Mouse (Mus musculus) lung, embryonic 14.5 days (tissue): Measurements from ENCODE around the gene Anapc15. TPM values are rescaled to one million over a fixed set of nuclear protein-coding genes. Genes with fewer than 3 reads are reported as not detected.

Experiments
- ATAC-seq: fragments of 200-750 bp; cut with Nextera tagmentation; 2 replicates; pipeline ENCODE4 v1.8.0; 2017; ENCODE audit warnings: mild to moderate bottlenecking, moderate TSS enrichment, moderate library complexity; ENCODE audit not compliant: insufficient read depth
- DNase-seq: peaks from one replicate; pipeline ENCODE4 v3.0.0-alpha.2; 2015
- H3K27ac ChIP-seq: fragments of 300-500 bp; sonication (generic); 2 replicates; pipeline ENCODE4 v1.5.1; 2014; ENCODE audit warnings: low read depth, mild to moderate bottlenecking, moderate library complexity
- H3K27me3 ChIP-seq: fragments of 300-500 bp; sonication (generic); 2 replicates; pipeline ENCODE4 v1.6.1; 2014; ENCODE audit warnings: low read length, control low read depth; ENCODE audit not compliant: insufficient read depth
- H3K36me3 ChIP-seq: fragments of 300-500 bp; sonication (generic); 2 replicates; pipeline ENCODE4 v1.6.1; 2014; ENCODE audit warnings: control low read depth; ENCODE audit not compliant: insufficient read depth
- H3K4me1 ChIP-seq: fragments of 300-500 bp; sonication (generic); 2 replicates; pipeline ENCODE4 v1.6.1; 2014; ENCODE audit warnings: antibody characterized with exemption, control low read depth; ENCODE audit not compliant: insufficient read depth
- H3K4me2 ChIP-seq: fragments of 300-500 bp; sonication (generic); 2 replicates; pipeline ENCODE4 v1.6.1; 2014; ENCODE audit warnings: mild to moderate bottlenecking
- H3K4me3 ChIP-seq: fragments of 300-500 bp; sonication (generic); 2 replicates; pipeline ENCODE4 v1.5.1; 2014; ENCODE audit warnings: low read depth, low read length
- H3K9ac ChIP-seq: fragments of 300-500 bp; sonication (generic); 2 replicates; pipeline ENCODE4 v1.6.1; 2014
- H3K9me3 ChIP-seq: fragments of 300-500 bp; sonication (generic); 2 replicates; pipeline ENCODE4 v1.6.1; 2016; ENCODE audit warnings: low read depth, low read length, control low read depth
- CTCF ChIP-seq: IDR thresholded peaks from 2 replicates; pipeline ENCODE4 v1.5.1; 2016; ENCODE audit warnings: antibody characterized with exemption, low read depth
- WGBS: fragments of 180-500 bp; shearing (Covaris S2); extraction: QIAGEN DNeasy Blood & Tissue Kit; methylation state at CpG from one replicate; pipeline ENCODE4 v1.1.7; 2014; 5-methylcytosine and 5-hydroxymethylcytosine counted together
- polyA plus RNA-seq: library from polyadenylated mRNA; unstranded; fragments of >200 nt; fragmentation: Nextera tagmentation; extraction: Ambion mirVana; gene quantifications from 2 replicates; pipeline ENCODE4 v1.2.1, GENCODE M21; 2014

Gene Anapc15
- polyA plus RNA-seq, 1 experiment from 2014 or later = 90.4 TPM

DNA sequence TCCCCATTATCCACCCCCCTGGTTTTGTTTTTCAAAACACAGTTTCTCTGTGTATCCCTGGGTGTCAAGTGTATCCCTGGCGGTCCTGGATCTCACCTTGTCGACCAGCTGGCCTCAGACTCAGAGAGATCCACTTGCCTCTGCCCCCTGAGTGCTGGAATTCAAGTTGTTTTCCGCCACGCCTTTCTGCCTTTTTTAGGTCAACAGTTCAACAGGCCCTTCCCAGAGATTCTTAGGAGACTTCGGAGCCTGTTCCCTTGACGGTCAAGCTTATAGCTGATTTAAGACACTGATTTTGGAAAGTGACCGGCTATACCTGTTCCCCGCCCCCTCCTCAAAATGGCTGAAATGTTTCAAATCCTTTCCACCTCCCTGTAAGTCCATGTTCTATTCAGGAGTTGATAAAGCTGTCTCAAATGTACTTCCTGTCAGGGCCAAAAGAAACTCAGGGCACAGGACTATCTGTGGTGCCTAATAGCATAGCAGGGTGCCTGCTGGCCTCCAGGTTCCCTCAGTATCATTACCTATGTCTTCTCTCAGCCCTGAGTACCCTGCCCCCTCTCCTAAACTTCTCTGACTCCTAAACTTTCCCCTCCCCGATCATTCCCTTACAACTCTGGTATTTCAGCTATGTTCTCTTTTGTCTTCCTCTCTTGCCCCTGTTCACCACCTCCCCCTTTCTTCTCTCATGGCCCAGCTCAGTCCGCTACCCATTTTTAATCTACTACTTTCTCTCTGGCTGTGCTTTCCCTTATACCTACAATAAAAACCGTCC is 3.2 kb downstream of the Anapc15 start:
- 74% methylated on average over 11 of the region's 11 CpGs for WGBS
- no peak for TF ChIP-seq CTCF
- no peak for DNase-seq
- ATAC-seq = no peak
- Histone ChIP-seq H3K27ac (no peak overlapping the region), H3K27me3 (no peaks in the 10 kb centered on the region), H3K4me3 (no peak overlapping the region), H3K4me1 (no peaks in the 10 kb centered on the region), H3K36me3 (no peaks in the 10 kb centered on the region), H3K9ac (no peak overlapping the region), H3K4me2 (no peak overlapping the region), H3K9me3 (no peaks in the 10 kb centered on the region)

GRCm38 (mm10) chr7:101867482-101867881 is 4.0 kb downstream of the Anapc15 start:
- no peak for ATAC-seq

DNA sequence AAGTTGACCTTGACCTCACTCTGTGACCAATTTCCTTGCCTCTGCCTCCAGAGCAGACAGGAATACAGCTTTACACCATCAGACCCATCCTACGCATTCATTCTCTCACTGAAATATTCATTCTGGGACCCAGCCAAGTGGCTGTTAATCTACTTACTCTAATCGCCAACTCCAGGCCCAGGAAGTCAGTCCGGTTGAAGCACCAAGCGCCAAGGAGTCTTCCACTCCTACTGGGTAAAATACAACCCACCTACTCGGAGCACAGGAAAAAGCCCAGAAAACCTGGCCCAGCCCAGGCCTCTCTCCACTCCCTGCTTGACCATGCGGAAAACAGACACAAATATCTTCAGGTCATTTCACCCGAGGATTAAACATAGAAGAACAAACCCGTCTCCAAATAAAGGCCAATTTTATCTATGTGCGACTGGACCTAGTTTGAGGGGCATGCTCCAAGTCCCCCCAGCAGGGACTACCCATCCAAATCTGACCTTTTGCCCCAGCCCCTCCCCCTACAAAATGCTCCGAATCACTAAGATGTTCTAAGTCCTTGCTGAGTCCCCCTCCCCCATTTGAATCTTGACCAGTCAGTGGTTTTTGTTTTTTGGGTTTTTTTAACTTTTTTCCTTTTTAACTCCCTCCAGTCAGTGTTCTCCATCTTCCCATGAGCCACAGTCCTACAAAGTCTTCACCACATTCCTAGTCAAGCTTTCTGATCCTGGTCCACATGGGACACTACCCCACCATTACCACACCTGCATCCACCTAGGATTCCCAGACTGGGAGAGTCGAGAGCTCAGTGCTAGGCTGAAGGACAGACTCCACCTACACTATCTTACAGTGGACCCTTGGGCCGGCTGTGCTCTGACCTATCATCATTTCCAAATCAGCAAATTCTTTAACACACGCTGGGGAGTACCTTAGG is 5.0 kb downstream of the Anapc15 start:
- no peak overlapping the region for H3K27ac ChIP-seq

More at GRCm38 (mm10) chr7:101867482-101867881, 4.0 kb downstream of the Anapc15 start:
- H3K4me1 ChIP-seq = no peaks in the 10 kb centered on the region
- no peak for TF ChIP-seq CTCF
- H3K9me3 ChIP-seq = no peaks in the 10 kb centered on the region
- H3K27ac ChIP-seq = no peak overlapping the region
- H3K36me3 ChIP-seq = no peaks in the 10 kb centered on the region
- H3K4me3 ChIP-seq = no peak overlapping the region
- H3K4me2 ChIP-seq = no peak overlapping the region
- 98% methylated on average over 4 of the region's 4 CpGs for WGBS
- no peak for DNase-seq
- H3K9ac ChIP-seq = no peak overlapping the region
- H3K27me3 ChIP-seq = no peaks in the 10 kb centered on the region

GRCm38 (mm10) chr7:101869163-101869500 is 5.6 kb downstream of the Anapc15 start:
- DNase-seq = no peak
- no peak overlapping the region for H3K4me2 ChIP-seq
- no peaks in the 10 kb centered on the region for H3K27me3 ChIP-seq
- H3K4me3 ChIP-seq = no peak overlapping the region
- no peak for ATAC-seq
- no peaks in the 10 kb centered on the region for H3K9me3 ChIP-seq
- H3K27ac ChIP-seq = no peak overlapping the region
- no peaks in the 10 kb centered on the region for H3K36me3 ChIP-seq
- no peaks in the 10 kb centered on the region for H3K4me1 ChIP-seq
- TF ChIP-seq CTCF = no peak
- no peak overlapping the region for H3K9ac ChIP-seq
- WGBS = 71% methylated on average over 7 of the region's 7 CpGs

More for the DNA sequence above, 5.0 kb downstream of the Anapc15 start:
- DNase-seq (peak; percentile 37), ATAC-seq (no peak)
- Histone ChIP-seq H3K4me3 (no peak overlapping the region), H3K9me3 (no peaks in the 10 kb centered on the region), H3K4me1 (no peaks in the 10 kb centered on the region), H3K27me3 (no peaks in the 10 kb centered on the region), H3K36me3 (no peaks in the 10 kb centered on the region), H3K4me2 (no peak overlapping the region), H3K9ac (no peak overlapping the region)
- no peak for TF ChIP-seq CTCF
- WGBS = 59% methylated on average over 13 of the region's 13 CpGs

DNA sequence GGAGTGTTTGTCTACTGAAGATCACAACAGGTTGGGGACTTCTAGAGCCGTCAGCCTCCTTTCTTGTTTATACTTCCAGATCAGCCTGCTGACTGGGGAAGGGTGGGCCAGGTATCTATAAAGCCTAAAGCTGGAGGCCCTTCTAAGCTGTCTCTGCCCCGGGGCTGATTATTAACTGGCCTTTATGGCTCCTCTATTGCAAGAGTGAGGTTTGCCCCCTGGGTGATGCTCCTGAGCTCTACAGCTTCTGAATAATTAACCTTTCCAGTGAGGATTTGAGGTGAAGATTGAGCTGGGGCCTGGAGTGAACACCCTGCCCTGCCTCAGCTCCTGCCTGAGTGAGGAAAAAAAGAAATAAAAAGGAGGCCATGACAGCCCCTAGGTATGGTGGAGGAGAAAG is 7.1 kb downstream of the Anapc15 start, which contains the start of gene Folr1:
TSS of gene Folr1 (minus strand) at position 160 of the 400 bp plus-strand sequence.
- 64% methylated on average over 2 of the region's 2 CpGs for WGBS
- no peaks in the 10 kb centered on the region for H3K4me1 ChIP-seq
- peak within 1 kb of the TSS; percentile 33; the same call in 1 of the 2 replicates for H3K27ac ChIP-seq
- no peak for TF ChIP-seq CTCF
- H3K4me2 ChIP-seq = no peak within 1 kb of the TSS
- no peaks in the 10 kb centered on the region for H3K9me3 ChIP-seq
- ATAC-seq (no peak), DNase-seq (no peak)
- H3K27me3 ChIP-seq = no peaks in the 10 kb centered on the region
- no peaks in the 10 kb centered on the region for H3K36me3 ChIP-seq
- H3K4me3 ChIP-seq = no peak within 1 kb of the TSS
- H3K9ac ChIP-seq = no peak within 1 kb of the TSS

DNA sequence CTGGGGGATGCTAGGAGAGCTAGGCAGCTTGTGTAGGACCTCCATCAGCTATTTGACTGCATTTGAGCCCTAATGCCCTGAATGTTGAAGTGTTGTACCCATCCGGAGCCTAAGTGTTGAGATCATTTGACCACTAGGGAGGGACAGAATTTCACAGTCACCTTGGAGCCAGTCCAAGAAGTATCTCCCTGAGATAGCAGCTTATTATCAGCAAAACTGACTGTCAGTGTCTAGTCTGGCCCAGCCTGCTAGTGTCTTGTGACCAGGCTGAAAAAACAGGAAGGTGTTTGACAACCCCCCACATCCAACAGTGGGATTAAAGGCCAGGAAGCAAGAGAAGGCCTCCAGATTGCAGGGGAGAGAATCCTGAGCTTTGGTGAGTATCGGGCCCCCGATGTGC is 7.8 kb downstream of the Anapc15 start:
- H3K4me1 ChIP-seq = no peaks in the 10 kb centered on the region
- no peak for TF ChIP-seq CTCF
- H3K4me2 ChIP-seq = no peak overlapping the region
- ATAC-seq (peak; percentile 58; the same call in 1 of the 2 replicates), DNase-seq (peak; percentile 55)
- H3K36me3 ChIP-seq = no peaks in the 10 kb centered on the region
- H3K9me3 ChIP-seq = no peaks in the 10 kb centered on the region
- peak overlapping the region; percentile 33; the same call in 1 of the 2 replicates for H3K27ac ChIP-seq
- whole genome bisulfite sequencing = 36% methylated on average over 3 of the region's 3 CpGs
- no peak overlapping the region for H3K9ac ChIP-seq
- no peak overlapping the region for H3K4me3 ChIP-seq
- no peaks in the 10 kb centered on the region for H3K27me3 ChIP-seq

DNA sequence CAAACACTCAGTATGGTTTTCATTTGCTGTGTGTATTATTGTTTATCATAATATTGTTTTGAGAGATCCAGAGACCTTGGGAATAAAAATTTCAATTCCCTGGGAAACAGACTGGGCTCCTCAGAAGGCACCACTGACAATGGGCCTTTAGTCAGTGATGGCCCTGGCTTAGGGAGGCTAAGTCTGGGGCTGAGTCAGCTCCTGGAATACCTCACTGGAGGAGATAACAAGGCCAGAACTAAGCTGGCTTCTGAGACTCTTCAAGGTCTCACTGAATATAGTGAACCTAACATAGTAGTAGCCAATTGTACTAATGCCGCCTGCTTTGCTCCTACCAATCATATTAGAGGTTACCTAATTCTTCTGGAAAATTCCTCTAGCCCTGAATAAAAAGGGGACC is 12.5 kb downstream of the Anapc15 start:
- Histone ChIP-seq H3K4me2 (no peak overlapping the region), H3K4me1 (no peaks in the 10 kb centered on the region), H3K9ac (no peak overlapping the region), H3K9me3 (no peaks in the 10 kb centered on the region), H3K27ac (no peak overlapping the region), H3K27me3 (no peaks in the 10 kb centered on the region), H3K4me3 (no peak overlapping the region), H3K36me3 (no peaks in the 10 kb centered on the region)
- DNase-seq (no peak), ATAC-seq (no peak)
- WGBS = 88% methylated on average over 1 of the region's 1 CpGs
- TF ChIP-seq CTCF = no peak
